Comparison of ENCODE assay signal across 18 mouse cellular contexts in genomic region chr19:42537600-42537999, GRCm38 (mm10). TPM values are rescaled to one million over a fixed set of nuclear protein-coding genes. Genes with fewer than 3 reads are reported as not detected.
A peak's percentile ranks its signal among the peaks of the same experiment; 100 is the strongest.
DNase-seq lines count a peak whose midpoint lies in the region; ATAC-seq and TF ChIP-seq lines count a peak whose summit lies in the region.
"Had no signal": no experiment of that assay in that cellular context is flagged by ENCODE, and none has a peak within 500 bp of the region (broad histone marks: within the 10 kb centered on the region; RNA-seq: fewer than 3 reads in every experiment).

No protein-coding gene starts in this region.

- no peak overlapping the region for H3K4me2 ChIP-seq in hindbrain, postnatal 0 days (ENCODE audit: low read depth, low read length)
- H3K4me2 ChIP-seq in hindbrain, embryonic 13.5 days = no peak overlapping the region
- no peak overlapping the region for H3K4me2 ChIP-seq in liver, postnatal 0 days (ENCODE audit: low read depth, low read length)
- H3K4me2 ChIP-seq in liver, embryonic 11.5 days = no peak overlapping the region
- no peak overlapping the region for H3K4me2 ChIP-seq in midbrain, embryonic 11.5 days
- H3K4me2 ChIP-seq: embryonic facial prominence, embryonic 13.5 days; limb, embryonic 12.5 days; lung, embryonic 15.5 days had no signal

- WGBS in hindbrain, postnatal 0 days = 94% methylated on average over 1 of the region's 1 CpGs
- WGBS in hindbrain, embryonic 13.5 days = 98% methylated on average over 1 of the region's 1 CpGs
- 58% methylated on average over 1 of the region's 1 CpGs for WGBS in liver, postnatal 0 days (ENCODE audit: insufficient replicate concordance)
- WGBS in liver, embryonic 11.5 days = 59% methylated on average over 1 of the region's 1 CpGs
- WGBS in bone marrow, adult 2 months = 87% methylated on average over 1 of the region's 1 CpGs
- WGBS in midbrain, embryonic 11.5 days = 90% methylated on average over 1 of the region's 1 CpGs

- H3K4me1 ChIP-seq in hindbrain, postnatal 0 days (ENCODE audit: insufficient read depth, low read length) = no peaks in the 10 kb centered on the region; the same call in 1 of the 2 replicates
- H3K4me1 ChIP-seq in hindbrain, embryonic 13.5 days (replicated peaks) = peaks cover 16% of the 10 kb centered on the region
- peaks cover 13% of the 10 kb centered on the region; the same call in 1 of the 2 replicates for H3K4me1 ChIP-seq in liver, postnatal 0 days (ENCODE audit: insufficient read depth)
- peaks cover 3% of the 10 kb centered on the region; the same call in 1 of the 2 replicates for H3K4me1 ChIP-seq in liver, embryonic 11.5 days (replicated peaks; ENCODE audit: control insufficient read depth, insufficient read depth, low read length)
- no peaks in the 10 kb centered on the region; the same call in 1 of the 2 replicates for H3K4me1 ChIP-seq in bone marrow, adult 2 months (ENCODE audit: control insufficient read depth, insufficient read depth, low read length)
- H3K4me1 ChIP-seq in midbrain, embryonic 11.5 days (ENCODE audit: control insufficient read depth, insufficient read depth, low read length) = peaks cover 4% of the 10 kb centered on the region; the same call in 1 of the 2 replicates

- H3K36me3 ChIP-seq in hindbrain, postnatal 0 days (ENCODE audit: insufficient read depth, low read length) = no peaks in the 10 kb centered on the region
- no peaks in the 10 kb centered on the region for H3K36me3 ChIP-seq in hindbrain, embryonic 13.5 days
- no peaks in the 10 kb centered on the region; the same call in 1 of the 2 replicates for H3K36me3 ChIP-seq in liver, postnatal 0 days (replicated peaks; ENCODE audit: insufficient read depth, low read length)
- no peaks in the 10 kb centered on the region for H3K36me3 ChIP-seq in liver, embryonic 11.5 days (ENCODE audit: control insufficient read depth, insufficient read depth, low read length)
- H3K36me3 ChIP-seq in midbrain, embryonic 11.5 days (ENCODE audit: control insufficient read depth, insufficient read depth, low read length) = no peaks in the 10 kb centered on the region
- H3K36me3 ChIP-seq: embryonic facial prominence, embryonic 13.5 days; limb, embryonic 12.5 days; lung, embryonic 15.5 days had no signal

- no peak for DNase-seq in hindbrain, postnatal 0 days (ENCODE audit: low spot score)
- no peak for DNase-seq in liver, postnatal 0 days
- DNase-seq in liver, embryonic 11.5 days (ENCODE audit: low spot score) = no peak
- peak; percentile 42 for DNase-seq in 416B (ENCODE audit: low read depth)
- no peak for DNase-seq in midbrain, embryonic 11.5 days (ENCODE audit: low spot score, missing footprints)
- no peak for DNase-seq in layer of hippocampus, postnatal 25 days (ENCODE audit: extremely low spot score in 1 of 2, low spot score in 1 of 2)
- DNase-seq: adrenal gland, postnatal 14 days; cerebellum, adult 11 months; heart, postnatal 4 days; kidney, adult 2 months; kidney, postnatal 25 days; retina, postnatal 1 day had no signal

- TF ChIP-seq EP300 in liver, postnatal 0 days (IDR thresholded peaks at IDR 0.05; ENCODE audit: low read depth) = no peak

- H3K9ac ChIP-seq in hindbrain, postnatal 0 days (replicated peaks; ENCODE audit: low read length) = no peak overlapping the region
- H3K9ac ChIP-seq in hindbrain, embryonic 13.5 days = no peak overlapping the region
- no peak overlapping the region for H3K9ac ChIP-seq in liver, postnatal 0 days (replicated peaks)
- no peak overlapping the region for H3K9ac ChIP-seq in liver, embryonic 11.5 days (ENCODE audit: low read depth, low read length)
- no peak overlapping the region for H3K9ac ChIP-seq in midbrain, embryonic 11.5 days (ENCODE audit: low read length)
- H3K9ac ChIP-seq: embryonic facial prominence, embryonic 13.5 days; limb, embryonic 12.5 days; lung, embryonic 15.5 days had no signal

- H3K27ac ChIP-seq in hindbrain, postnatal 0 days = no peak overlapping the region
- no peak overlapping the region for H3K27ac ChIP-seq in hindbrain, embryonic 13.5 days
- H3K27ac ChIP-seq in liver, postnatal 0 days (ENCODE audit: low read depth) = no peak overlapping the region
- H3K27ac ChIP-seq in liver, embryonic 11.5 days (ENCODE audit: low read depth, low read length) = no peak overlapping the region
- H3K27ac ChIP-seq in bone marrow, adult 2 months (ENCODE audit: control insufficient read depth, insufficient read depth, low read depth, low read length, poor library complexity) = no peak overlapping the region
- no peak overlapping the region for H3K27ac ChIP-seq in midbrain, embryonic 11.5 days (ENCODE audit: low read depth, low read length)
- H3K27ac ChIP-seq: embryonic facial prominence, embryonic 13.5 days; limb, embryonic 12.5 days; lung, embryonic 15.5 days had no signal

- no peak overlapping the region for H3K4me3 ChIP-seq in hindbrain, postnatal 0 days (ENCODE audit: low read length)
- H3K4me3 ChIP-seq in hindbrain, embryonic 13.5 days = no peak overlapping the region
- no peak overlapping the region for H3K4me3 ChIP-seq in liver, postnatal 0 days (ENCODE audit: low read depth, low read length)
- H3K4me3 ChIP-seq in liver, embryonic 11.5 days (ENCODE audit: low read depth, low read length) = no peak overlapping the region
- no peak overlapping the region for H3K4me3 ChIP-seq in bone marrow, adult 2 months (replicated peaks; ENCODE audit: control insufficient read depth, low read depth, low read length)
- no peak overlapping the region for H3K4me3 ChIP-seq in midbrain, embryonic 11.5 days (ENCODE audit: low read depth, low read length)
- H3K4me3 ChIP-seq: embryonic facial prominence, embryonic 13.5 days; limb, embryonic 12.5 days; lung, embryonic 15.5 days had no signal

- no peaks in the 10 kb centered on the region for H3K27me3 ChIP-seq in hindbrain, postnatal 0 days (ENCODE audit: insufficient read depth, low read length)
- no peaks in the 10 kb centered on the region for H3K27me3 ChIP-seq in hindbrain, embryonic 13.5 days
- no peaks in the 10 kb centered on the region for H3K27me3 ChIP-seq in liver, postnatal 0 days (ENCODE audit: insufficient read depth, low read length)
- no peaks in the 10 kb centered on the region for H3K27me3 ChIP-seq in liver, embryonic 11.5 days (replicated peaks; ENCODE audit: control insufficient read depth, insufficient read depth, low read length)
- H3K27me3 ChIP-seq in midbrain, embryonic 11.5 days (ENCODE audit: control insufficient read depth, insufficient read depth, low read length) = no peaks in the 10 kb centered on the region
- H3K27me3 ChIP-seq: embryonic facial prominence, embryonic 13.5 days; limb, embryonic 12.5 days; lung, embryonic 15.5 days had no signal

- no peak for TF ChIP-seq POLR2A in bone marrow, adult 2 months (IDR thresholded peaks at IDR 0.05; ENCODE audit: borderline replicate concordance, control insufficient read depth, low read depth, low read length)

- H3K9me3 ChIP-seq in hindbrain, postnatal 0 days (ENCODE audit: low read length) = no peaks in the 10 kb centered on the region
- H3K9me3 ChIP-seq in hindbrain, embryonic 13.5 days = no peaks in the 10 kb centered on the region
- H3K9me3 ChIP-seq in liver, postnatal 0 days (ENCODE audit: low read length) = no peaks in the 10 kb centered on the region
- no peaks in the 10 kb centered on the region for H3K9me3 ChIP-seq in liver, embryonic 11.5 days (ENCODE audit: control insufficient read depth, low read length)
- no peaks in the 10 kb centered on the region for H3K9me3 ChIP-seq in midbrain, embryonic 11.5 days (ENCODE audit: control insufficient read depth, low read length)
- H3K9me3 ChIP-seq: embryonic facial prominence, embryonic 13.5 days; limb, embryonic 12.5 days; lung, embryonic 15.5 days had no signal

- peak; percentile 46 for TF ChIP-seq CTCF in hindbrain, postnatal 0 days (IDR thresholded peaks at IDR 0.05; ENCODE audit: low read depth)
- peak; percentile 55 for TF ChIP-seq CTCF in liver, postnatal 0 days (IDR thresholded peaks at IDR 0.05; ENCODE audit: low read depth)
- TF ChIP-seq CTCF in bone marrow, adult 2 months (IDR thresholded peaks at IDR 0.05; ENCODE audit: control insufficient read depth, insufficient read depth, low read length) = 0 out of 2 replicates have a peak, but pooled peaks have one; percentile 8

- ATAC-seq in hindbrain, postnatal 0 days = no peak
- no peak for ATAC-seq in hindbrain, embryonic 13.5 days (ENCODE audit: low FRiP score)
- ATAC-seq in liver, postnatal 0 days = no peak
- no peak for ATAC-seq in liver, embryonic 11.5 days (replicated peaks; ENCODE audit: low FRiP score)
- ATAC-seq in midbrain, embryonic 11.5 days (ENCODE audit: low FRiP score) = no peak
- ATAC-seq: hindbrain, embryonic 16.5 days had no signal

RNA-seq across cellular contexts. Expression of gene R3hcc1l, which starts 19.0 kb away (rescaled TPM):
- 7.2 and 8.1 TPM in 2 replicates for total RNA-seq in hindbrain, postnatal 0 days (2014; rRNA removed)
- 8.8 and 10.5 TPM in 2 replicates for polyA plus RNA-seq in hindbrain, postnatal 0 days (2015; fragmentation: Nextera tagmentation; extraction: Ambion mirVana)
- polyA plus RNA-seq in hindbrain, embryonic 13.5 days (2015; fragmentation: Nextera tagmentation; extraction: Ambion mirVana) = 15.8 and 18.1 TPM in 2 replicates
- 7.5 and 7.9 TPM in 2 replicates for polyA plus RNA-seq in liver, postnatal 0 days (2015; fragmentation: Nextera tagmentation; extraction: Ambion mirVana)
- 20.8 and 25.3 TPM in 2 replicates for polyA plus RNA-seq in liver, embryonic 11.5 days (2014; fragmentation: Nextera tagmentation; extraction: Ambion mirVana)
- 11.9 and 21.7 TPM in 2 replicates for polyA plus RNA-seq in bone marrow, adult 2 months (2011; ENCODE audit: insufficient read depth, insufficient read length, low replicate concordance, missing spikeins)
- polyA plus RNA-seq in midbrain, embryonic 11.5 days (2014; fragmentation: Nextera tagmentation; extraction: Ambion mirVana) = 26.3 and 28.0 TPM in 2 replicates
- total RNA-seq in layer of hippocampus, postnatal 25 days (2021) = 10 to 100 TPM; 19.4 to 24.4 TPM
